Mouse (Mus musculus) heart, postnatal 0 days (tissue): ENCODE results near the gene Csnk1d.

Source experiments
- CTCF ChIP-seq: IDR thresholded peaks from 2 replicates; pipeline ENCODE4 v1.5.1; 2016; ENCODE audit warnings: antibody characterized with exemption, control low read depth, low read depth
- EP300 ChIP-seq: IDR thresholded peaks from 2 replicates; pipeline ENCODE4 v1.6.1; 2016; ENCODE audit warnings: antibody characterized with exemption, low read depth

GRCm38 (mm10) chr11:121006184-121006583 is 15.1 kb upstream of the Csnk1d start:
- TF ChIP-seq EP300, result no peak
- TF ChIP-seq CTCF, result no peak
